Mouse (Mus musculus): ENCODE measurements around the gene Sphk1. TPM values are rescaled to one million over a fixed set of nuclear protein-coding genes. Genes with fewer than 3 reads are reported as not detected.

Sphk1 gene
- polyA plus RNA-seq, 1 experiment from 2014 or later = 2.2 TPM

DNA sequence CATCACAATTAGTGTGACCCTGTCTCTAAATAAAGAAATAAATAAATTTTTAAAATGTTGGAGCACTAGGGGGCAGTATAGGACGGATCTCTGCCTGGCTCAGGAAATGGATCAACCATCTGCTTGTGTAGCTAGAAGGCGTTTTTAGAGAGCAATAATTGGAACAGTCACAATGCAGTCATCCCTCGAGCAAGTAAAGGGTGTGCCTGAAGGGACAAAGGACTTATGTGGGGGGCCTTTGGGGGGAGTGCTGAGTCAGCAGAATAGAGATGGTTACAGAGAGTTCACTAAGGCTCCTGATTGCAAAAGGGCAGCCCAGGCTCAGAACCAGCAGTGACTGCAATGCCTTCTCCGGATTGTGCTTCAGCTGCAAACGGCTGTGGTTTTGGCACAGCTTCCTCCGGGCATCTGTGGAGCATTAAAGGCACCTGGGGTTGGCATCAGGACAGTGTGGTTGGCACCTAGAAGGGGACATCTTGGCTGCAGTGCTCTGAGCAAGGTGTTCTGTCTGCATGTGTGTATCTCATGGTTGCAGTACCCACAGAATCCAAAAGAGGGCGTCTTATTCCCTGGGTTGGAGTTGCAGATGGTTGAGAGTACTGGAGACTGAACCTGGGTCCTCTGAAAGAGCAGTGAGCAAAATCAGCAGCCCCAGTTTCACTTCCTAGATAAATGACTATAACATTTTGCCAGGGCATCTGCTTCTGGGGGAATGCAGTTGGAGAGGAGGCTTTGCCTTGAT lies 29.5 kb upstream of the Sphk1 start:
- H3K36me3 ChIP-seq (ENCODE audit: control insufficient read depth, insufficient read depth, low read length) = no peaks in the 10 kb centered on the region
- H3K4me1 ChIP-seq (ENCODE audit: control insufficient read depth, insufficient read depth, low read length) = no peaks in the 10 kb centered on the region
- no peak overlapping the region for H3K4me2 ChIP-seq (ENCODE audit: low read length)
- H3K9me3 ChIP-seq (replicated peaks; ENCODE audit: control insufficient read depth, low read length) = no peaks in the 10 kb centered on the region; the same call in 1 of the 2 replicates
- no peak overlapping the region for H3K9ac ChIP-seq (ENCODE audit: low read length)
- no peaks in the 10 kb centered on the region for H3K27me3 ChIP-seq (replicated peaks; ENCODE audit: control insufficient read depth, insufficient read depth, low read length)
- no peak overlapping the region for H3K4me3 ChIP-seq (ENCODE audit: low read depth, low read length)
- H3K27ac ChIP-seq (ENCODE audit: low read depth, low read length) = peak overlapping the region; percentile 75; the same call in 1 of the 2 replicates
- WGBS = 21% methylated on average over 7 of the region's 7 CpGs
- ATAC-seq (peak; percentile 68), DNase-seq (ENCODE audit: low spot score) (peak; percentile 85)

DNA sequence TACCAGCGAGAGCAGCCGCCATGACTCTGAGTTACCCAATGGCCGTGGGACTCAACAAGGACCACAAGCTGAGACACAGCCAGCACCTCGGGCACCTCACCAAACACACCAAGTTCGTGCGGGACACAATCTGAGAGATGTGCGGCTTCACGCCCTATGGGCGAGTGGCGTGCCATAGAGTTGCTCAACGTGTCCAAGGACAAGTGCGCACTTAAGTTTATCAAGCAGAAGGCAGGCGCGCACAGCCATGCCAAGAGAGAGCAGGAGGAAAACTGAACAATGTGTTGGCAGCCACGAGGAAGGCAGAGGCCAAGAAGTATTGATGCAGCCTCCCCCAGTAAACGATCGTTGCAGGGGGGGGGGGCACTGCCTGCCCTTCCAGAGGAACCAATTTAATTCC lies 26.2 kb upstream of the Sphk1 start:
- Histone ChIP-seq H3K9ac (ENCODE audit: low read length) (no peak overlapping the region), H3K27me3 (replicated peaks; ENCODE audit: control insufficient read depth, insufficient read depth, low read length) (no peaks in the 10 kb centered on the region), H3K27ac (ENCODE audit: low read depth, low read length) (no peak overlapping the region), H3K4me3 (ENCODE audit: low read depth, low read length) (no peak overlapping the region), H3K9me3 (replicated peaks; ENCODE audit: control insufficient read depth, low read length) (no peaks in the 10 kb centered on the region), H3K4me1 (ENCODE audit: control insufficient read depth, insufficient read depth, low read length) (no peaks in the 10 kb centered on the region), H3K36me3 (ENCODE audit: control insufficient read depth, insufficient read depth, low read length) (no peaks in the 10 kb centered on the region), H3K4me2 (ENCODE audit: low read length) (no peak overlapping the region)
- DNase-seq (ENCODE audit: low spot score) = no peak
- ATAC-seq = no peak
- WGBS = 83% methylated on average over 17 of the region's 17 CpGs

DNA sequence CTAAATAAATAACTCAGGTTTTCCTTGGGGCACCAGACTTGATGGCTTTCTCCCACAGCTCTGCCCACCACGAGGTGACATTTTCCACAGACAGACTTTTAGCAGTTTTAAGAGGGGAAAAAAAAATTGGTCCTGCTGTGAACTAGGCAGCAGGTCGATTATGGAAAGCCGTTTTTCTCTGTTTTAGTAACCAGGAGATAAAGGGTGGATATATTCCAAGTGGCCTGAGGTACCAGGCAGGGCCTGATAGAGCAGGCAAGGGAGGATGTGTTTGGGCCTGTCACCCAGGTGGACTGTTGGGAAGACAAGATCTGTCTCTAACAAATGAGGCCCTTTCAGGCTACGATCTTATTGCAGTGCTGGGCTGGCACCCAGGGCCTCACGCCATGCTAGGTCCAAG lies 25.2 kb upstream of the Sphk1 start:
- Histone ChIP-seq H3K36me3 (ENCODE audit: control insufficient read depth, insufficient read depth, low read length) (no peaks in the 10 kb centered on the region), H3K27me3 (replicated peaks; ENCODE audit: control insufficient read depth, insufficient read depth, low read length) (no peaks in the 10 kb centered on the region), H3K4me2 (ENCODE audit: low read length) (no peak overlapping the region), H3K9ac (ENCODE audit: low read length) (no peak overlapping the region), H3K27ac (ENCODE audit: low read depth, low read length) (no peak overlapping the region), H3K4me3 (ENCODE audit: low read depth, low read length) (no peak overlapping the region), H3K4me1 (ENCODE audit: control insufficient read depth, insufficient read depth, low read length) (no peaks in the 10 kb centered on the region), H3K9me3 (replicated peaks; ENCODE audit: control insufficient read depth, low read length) (no peaks in the 10 kb centered on the region)
- ATAC-seq (no peak), DNase-seq (ENCODE audit: low spot score) (no peak)
- 80% methylated on average over 5 of the region's 5 CpGs for WGBS

DNA sequence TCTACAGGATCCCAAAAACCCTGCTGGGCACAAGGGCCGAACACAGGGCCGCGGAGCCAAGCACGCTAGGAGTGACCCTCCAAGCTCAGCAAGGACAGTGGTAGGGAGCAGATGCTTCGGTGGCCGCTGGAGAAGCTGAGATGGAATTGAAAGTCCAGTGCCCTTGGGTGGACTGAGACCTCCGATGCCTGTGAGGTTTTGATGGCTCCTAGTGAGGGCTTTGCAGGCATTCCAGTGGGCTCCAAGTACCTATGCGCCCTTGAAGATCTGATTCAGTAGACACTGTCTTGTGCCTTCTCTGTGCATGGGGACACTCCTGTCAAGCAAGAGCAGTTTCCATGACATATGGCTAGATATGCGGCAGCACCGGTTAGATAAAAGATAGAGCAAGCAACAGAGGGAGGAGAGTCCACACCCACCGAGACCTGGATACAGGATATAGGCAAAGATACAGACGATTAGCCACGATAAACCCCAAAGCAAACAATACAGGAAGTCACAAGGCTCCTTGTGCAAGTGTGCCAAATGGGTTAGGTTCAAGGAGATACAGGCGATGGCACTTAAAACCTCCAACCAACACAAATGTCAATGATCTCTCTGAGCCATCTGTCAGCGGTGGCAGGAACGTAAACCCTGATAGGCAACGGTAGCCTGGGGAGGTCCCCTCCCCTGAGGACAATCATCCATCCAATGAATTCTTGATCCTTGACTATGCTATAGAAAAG lies 24.4 kb upstream of the Sphk1 start:
- H3K4me2 ChIP-seq (ENCODE audit: low read length) = no peak overlapping the region
- WGBS = 87% methylated on average over 17 of the region's 17 CpGs
- ATAC-seq (no peak), DNase-seq (ENCODE audit: low spot score) (no peak)
- no peak overlapping the region for H3K4me3 ChIP-seq (ENCODE audit: low read depth, low read length)
- no peaks in the 10 kb centered on the region for H3K27me3 ChIP-seq (replicated peaks; ENCODE audit: control insufficient read depth, insufficient read depth, low read length)
- H3K9me3 ChIP-seq (replicated peaks; ENCODE audit: control insufficient read depth, low read length) = no peaks in the 10 kb centered on the region
- H3K4me1 ChIP-seq (ENCODE audit: control insufficient read depth, insufficient read depth, low read length) = no peaks in the 10 kb centered on the region
- no peaks in the 10 kb centered on the region for H3K36me3 ChIP-seq (ENCODE audit: control insufficient read depth, insufficient read depth, low read length)
- H3K9ac ChIP-seq (ENCODE audit: low read length) = no peak overlapping the region
- H3K27ac ChIP-seq (ENCODE audit: low read depth, low read length) = no peak overlapping the region

DNA sequence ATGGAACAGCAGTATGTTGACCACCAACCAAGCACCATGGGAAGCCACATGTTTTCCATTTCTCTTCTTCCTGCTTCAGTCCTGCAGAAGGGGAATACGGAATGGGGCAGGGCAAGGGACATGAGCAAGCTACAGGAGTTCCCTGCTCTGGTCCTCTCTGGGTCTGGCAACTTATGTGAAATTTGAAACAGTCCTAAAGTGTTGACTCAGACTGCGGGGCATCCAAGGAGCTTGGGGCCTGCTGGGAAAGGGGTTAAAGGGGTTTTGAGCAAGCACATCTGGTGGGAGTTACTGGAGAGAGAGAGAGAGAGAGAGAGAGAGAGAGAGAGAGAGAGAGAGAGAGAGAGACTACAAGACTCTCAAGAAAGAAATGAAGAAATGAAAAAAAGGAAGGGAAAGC lies 22.0 kb upstream of the Sphk1 start:
- no peak for DNase-seq (ENCODE audit: low spot score)
- Histone ChIP-seq H3K9ac (ENCODE audit: low read length) (no peak overlapping the region), H3K9me3 (replicated peaks; ENCODE audit: control insufficient read depth, low read length) (no peaks in the 10 kb centered on the region), H3K36me3 (ENCODE audit: control insufficient read depth, insufficient read depth, low read length) (no peaks in the 10 kb centered on the region), H3K4me2 (ENCODE audit: low read length) (no peak overlapping the region), H3K27ac (ENCODE audit: low read depth, low read length) (no peak overlapping the region), H3K27me3 (replicated peaks; ENCODE audit: control insufficient read depth, insufficient read depth, low read length) (no peaks in the 10 kb centered on the region), H3K4me3 (ENCODE audit: low read depth, low read length) (no peak overlapping the region), H3K4me1 (ENCODE audit: control insufficient read depth, insufficient read depth, low read length) (no peaks in the 10 kb centered on the region)
- 75% methylated on average over 2 of the region's 2 CpGs for WGBS
- no peak for ATAC-seq

DNA sequence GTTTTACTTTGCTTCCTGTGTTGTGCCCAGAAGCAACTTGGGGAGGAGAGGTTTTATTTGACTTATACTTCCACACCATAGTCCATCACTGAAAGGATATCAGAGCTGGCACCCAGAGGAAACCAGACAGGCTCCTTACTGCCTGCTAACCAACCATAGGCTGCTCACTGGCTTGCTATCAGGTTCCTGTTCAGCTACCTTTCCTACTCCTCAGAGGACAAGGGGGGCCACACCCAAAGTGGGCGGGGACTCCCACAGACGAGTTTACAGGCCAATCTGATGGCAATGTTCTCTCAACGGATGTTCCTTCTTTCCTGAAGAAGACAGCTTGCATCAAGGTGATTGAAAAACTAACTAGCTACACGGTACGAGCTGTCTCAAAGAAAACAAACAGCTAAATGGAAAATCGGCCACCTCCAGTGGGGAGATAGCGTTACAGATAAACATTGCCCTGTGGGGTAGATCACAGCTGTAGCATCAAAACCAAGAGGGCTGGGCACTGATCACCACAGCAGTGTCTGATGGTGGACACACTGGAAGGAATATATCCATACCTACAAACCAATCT lies 19.3 kb upstream of the Sphk1 start:
- Histone ChIP-seq H3K4me2 (ENCODE audit: low read length) (no peak overlapping the region), H3K4me3 (ENCODE audit: low read depth, low read length) (no peak overlapping the region), H3K9ac (ENCODE audit: low read length) (no peak overlapping the region), H3K4me1 (ENCODE audit: control insufficient read depth, insufficient read depth, low read length) (no peaks in the 10 kb centered on the region), H3K9me3 (replicated peaks; ENCODE audit: control insufficient read depth, low read length) (no peaks in the 10 kb centered on the region), H3K36me3 (ENCODE audit: control insufficient read depth, insufficient read depth, low read length) (no peaks in the 10 kb centered on the region), H3K27me3 (replicated peaks; ENCODE audit: control insufficient read depth, insufficient read depth, low read length) (no peaks in the 10 kb centered on the region), H3K27ac (ENCODE audit: low read depth, low read length) (no peak overlapping the region)
- WGBS = 76% methylated on average over 7 of the region's 7 CpGs
- no peak for ATAC-seq
- no peak for DNase-seq (ENCODE audit: low spot score)

DNA sequence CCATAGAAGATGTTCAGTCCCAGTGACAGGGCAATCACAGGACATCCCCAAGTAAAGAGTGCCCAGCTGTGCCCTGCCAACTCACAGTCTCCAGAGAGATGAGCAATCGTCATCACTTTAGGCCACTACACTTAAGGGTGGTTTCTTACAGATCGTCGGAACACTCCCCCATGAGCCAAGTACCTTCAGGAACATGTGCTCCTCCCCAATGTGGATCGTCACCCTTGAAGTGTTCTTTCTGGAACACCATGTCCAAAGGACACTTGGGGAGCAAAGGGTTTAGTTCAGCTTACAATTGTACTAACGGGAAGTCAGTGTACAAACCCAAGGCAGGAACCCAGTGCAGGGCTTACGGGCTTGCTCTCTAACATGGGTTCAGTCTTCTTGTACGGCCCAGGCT lies 18.6 kb upstream of the Sphk1 start:
- ATAC-seq = no peak
- no peaks in the 10 kb centered on the region for H3K27me3 ChIP-seq (replicated peaks; ENCODE audit: control insufficient read depth, insufficient read depth, low read length)
- H3K9ac ChIP-seq (ENCODE audit: low read length) = no peak overlapping the region
- H3K27ac ChIP-seq (ENCODE audit: low read depth, low read length) = no peak overlapping the region
- H3K36me3 ChIP-seq (ENCODE audit: control insufficient read depth, insufficient read depth, low read length) = no peaks in the 10 kb centered on the region
- no peak for DNase-seq (ENCODE audit: low spot score)
- no peak overlapping the region for H3K4me2 ChIP-seq (ENCODE audit: low read length)
- no peaks in the 10 kb centered on the region for H3K9me3 ChIP-seq (replicated peaks; ENCODE audit: control insufficient read depth, low read length)
- WGBS = 96% methylated on average over 7 of the region's 7 CpGs
- H3K4me1 ChIP-seq (ENCODE audit: control insufficient read depth, insufficient read depth, low read length) = no peaks in the 10 kb centered on the region
- no peak overlapping the region for H3K4me3 ChIP-seq (ENCODE audit: low read depth, low read length)

DNA sequence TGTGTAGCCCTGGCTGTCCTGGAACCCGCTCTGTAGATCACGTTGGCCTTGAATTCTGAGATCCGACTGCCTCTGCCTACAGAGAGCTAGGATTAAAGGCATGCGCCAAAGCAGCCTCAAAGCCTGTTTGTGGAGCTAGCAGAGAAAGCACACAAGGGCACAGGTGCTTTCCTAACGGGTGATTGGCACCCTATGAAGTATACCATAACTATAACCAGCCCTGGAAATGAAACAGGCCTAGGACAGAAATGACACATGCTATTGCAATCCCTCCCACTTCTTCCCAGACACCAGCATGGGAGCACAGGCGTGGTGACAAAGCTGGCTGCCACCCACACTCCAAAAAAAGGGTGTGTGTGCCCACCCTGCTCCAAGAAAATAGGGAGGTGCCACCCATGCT lies 17.7 kb upstream of the Sphk1 start:
- Histone ChIP-seq H3K9me3 (replicated peaks; ENCODE audit: control insufficient read depth, low read length) (no peaks in the 10 kb centered on the region), H3K4me1 (ENCODE audit: control insufficient read depth, insufficient read depth, low read length) (no peaks in the 10 kb centered on the region), H3K27ac (ENCODE audit: low read depth, low read length) (no peak overlapping the region), H3K27me3 (replicated peaks; ENCODE audit: control insufficient read depth, insufficient read depth, low read length) (no peaks in the 10 kb centered on the region), H3K4me2 (ENCODE audit: low read length) (no peak overlapping the region), H3K36me3 (ENCODE audit: control insufficient read depth, insufficient read depth, low read length) (no peaks in the 10 kb centered on the region), H3K9ac (ENCODE audit: low read length) (no peak overlapping the region), H3K4me3 (ENCODE audit: low read depth, low read length) (no peak overlapping the region)
- DNase-seq (ENCODE audit: low spot score) (no peak), ATAC-seq (no peak)
- WGBS = 83% methylated on average over 6 of the region's 6 CpGs

GRCm38 (mm10) chr11:116513531-116514038 lies 17.1 kb upstream of the Sphk1 start:
- WGBS = 78% methylated on average over 4 of the region's 4 CpGs
- DNase-seq (ENCODE audit: low spot score) = no peak
- no peaks in the 10 kb centered on the region for H3K9me3 ChIP-seq (replicated peaks; ENCODE audit: control insufficient read depth, low read length)
- no peak overlapping the region for H3K4me3 ChIP-seq (ENCODE audit: low read depth, low read length)
- no peaks in the 10 kb centered on the region for H3K27me3 ChIP-seq (replicated peaks; ENCODE audit: control insufficient read depth, insufficient read depth, low read length)
- no peak for ATAC-seq
- H3K27ac ChIP-seq (ENCODE audit: low read depth, low read length) = no peak overlapping the region
- H3K9ac ChIP-seq (ENCODE audit: low read length) = no peak overlapping the region
- H3K4me1 ChIP-seq (ENCODE audit: control insufficient read depth, insufficient read depth, low read length) = no peaks in the 10 kb centered on the region
- no peaks in the 10 kb centered on the region for H3K36me3 ChIP-seq (ENCODE audit: control insufficient read depth, insufficient read depth, low read length)
- no peak overlapping the region for H3K4me2 ChIP-seq (ENCODE audit: low read length)
